Mouse (Mus musculus): ENCODE measurements at regions not wholly inside any gene's neighbourhood (a gene's known extent, or its start where the extent isn't known, plus 50 kb on each side); places are given as distances from the start of the nearest gene placed in this dataset.

DNA sequence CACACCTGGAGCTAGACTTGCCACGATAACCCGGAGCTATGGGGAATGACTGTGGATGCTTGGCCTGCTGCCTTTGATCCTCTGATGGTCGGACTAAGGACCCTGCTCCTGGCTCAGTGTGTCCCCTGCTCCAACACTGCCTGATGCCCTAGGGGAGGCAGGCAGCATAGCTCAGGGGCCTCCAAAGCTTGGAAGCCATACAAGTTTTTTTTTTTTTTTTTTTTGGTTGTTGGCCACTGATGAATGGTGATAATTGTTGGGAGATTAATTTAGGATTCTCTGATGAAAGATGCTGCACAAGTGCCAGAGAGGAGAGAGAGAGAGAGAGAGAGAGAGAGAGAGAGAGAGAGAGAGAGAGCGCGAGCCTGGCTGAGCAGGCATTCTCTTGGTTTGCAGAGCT is 211.6 kb upstream of the Msx2 start:
- TF ChIP-seq CTCF (IDR thresholded peaks at IDR 0.05; ENCODE audit: control insufficient read depth, insufficient read depth, low read length) (no peak), POLR2A (IDR thresholded peaks at IDR 0.05; ENCODE audit: borderline replicate concordance, control insufficient read depth, low read depth, low read length) (no peak)
